Mouse (Mus musculus): ENCODE measurements around the gene Vmn1r17. TPM values are rescaled to one million over a fixed set of nuclear protein-coding genes. Genes with fewer than 3 reads are reported as not detected.
"Not testable (repeated sequence)": the region's sequence is repeated elsewhere in the genome, so short reads cannot be mapped to it uniquely, and the experiment has no call there.

Vmn1r17 gene
- total RNA-seq (2014; fragmentation: Nextera tagmentation) (not detected in 2 replicates), total RNA-seq (2017) (not detected in 2 replicates)

DNA sequence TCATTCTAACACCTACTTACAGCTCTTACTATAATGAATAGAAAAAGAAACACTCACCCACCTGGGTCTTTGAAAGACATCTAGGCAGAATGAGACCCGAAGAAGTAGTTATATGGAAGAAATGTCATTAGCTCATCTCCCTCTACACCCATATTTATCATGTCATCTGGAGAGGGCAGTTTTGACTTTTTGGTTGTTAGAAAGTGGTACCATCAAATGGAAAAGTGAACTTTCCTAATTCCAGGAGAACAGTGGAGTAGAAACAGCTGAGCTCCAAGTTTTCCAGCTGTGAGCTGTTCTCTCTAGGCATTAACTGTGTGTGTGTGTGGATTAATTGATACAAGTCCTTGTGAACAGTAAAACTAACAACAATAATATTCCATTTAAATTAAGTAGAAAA, at the start of gene Vmn1r17:
TSS of gene Vmn1r17 (minus strand) at position 101 of the 400 bp plus-strand sequence.
- ATAC-seq (replicated peaks; ENCODE audit: low FRiP score, low TSS enrichment, poor library complexity, severe bottlenecking) = no peak

DNA sequence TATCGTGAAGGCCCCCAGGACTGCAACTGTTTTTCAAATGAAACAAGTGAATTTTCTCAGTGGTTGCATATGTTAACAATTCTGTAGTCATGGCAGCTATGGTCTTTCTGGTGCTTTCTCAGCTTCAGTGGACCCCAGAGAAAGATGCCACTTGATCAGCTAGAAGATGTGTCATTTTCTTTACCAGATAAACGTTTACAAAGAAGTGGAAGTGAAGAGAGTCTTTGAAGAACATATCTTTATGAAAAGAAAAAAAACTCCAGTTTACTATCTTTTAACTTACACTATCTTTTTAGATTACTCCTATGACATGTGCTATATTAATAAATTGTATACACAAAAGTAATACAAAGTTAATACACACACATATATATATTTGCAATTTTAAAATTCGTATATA, 40.0 kb upstream of the Vmn1r17 start, which contains the start of gene Vmn1r19:
TSS of gene Vmn1r19 (plus strand) at position 301 of the 400 bp plus-strand sequence.
- not testable (repeated sequence) for ATAC-seq (replicated peaks; ENCODE audit: low FRiP score, low TSS enrichment, poor library complexity, severe bottlenecking)

DNA sequence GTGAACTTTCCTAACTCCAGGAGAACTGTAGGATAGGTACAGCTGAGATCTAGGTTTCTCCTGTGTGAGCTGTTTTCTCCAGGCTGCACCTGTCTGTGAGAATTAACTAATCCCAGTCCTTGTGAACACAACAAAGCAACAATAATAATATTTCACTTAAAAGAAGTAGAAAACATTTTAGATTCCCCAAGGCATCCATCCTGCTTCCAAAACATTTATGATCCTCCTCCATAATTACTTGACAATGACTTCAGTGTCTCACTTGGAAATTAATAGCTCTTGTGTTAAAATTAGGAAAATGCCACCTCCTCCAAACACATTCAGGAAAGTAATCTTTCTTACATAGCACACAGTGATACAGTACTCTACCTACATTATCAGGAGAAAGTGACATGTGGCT, 32.2 kb upstream of the Vmn1r17 start, which contains the start of gene Vmn1r18:
TSS of gene Vmn1r18 (minus strand) at position 101 of the 400 bp plus-strand sequence.
- ATAC-seq (replicated peaks; ENCODE audit: low FRiP score, low TSS enrichment, poor library complexity, severe bottlenecking) = no peak

DNA sequence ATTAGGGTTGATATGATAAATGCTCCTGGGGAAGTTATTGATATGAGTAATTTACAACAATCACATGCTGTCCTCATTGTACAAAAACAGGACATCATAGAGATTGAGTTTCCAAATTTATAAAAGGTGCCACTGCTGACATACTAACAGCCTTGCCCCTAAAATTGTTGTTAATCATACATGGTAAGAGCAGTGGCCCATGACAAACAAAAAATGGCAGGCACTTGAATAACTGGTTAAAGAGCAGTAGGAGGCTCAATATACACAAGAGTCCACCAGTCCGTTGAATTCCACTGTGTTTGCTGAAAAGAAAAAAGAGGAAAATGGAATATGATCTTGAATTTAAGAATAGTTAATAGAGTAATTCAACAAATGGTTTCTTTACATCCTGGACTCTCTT, 4.0 kb upstream of the Vmn1r17 start:
- ATAC-seq (replicated peaks; ENCODE audit: low FRiP score, low TSS enrichment, poor library complexity, severe bottlenecking) = no peak

DNA sequence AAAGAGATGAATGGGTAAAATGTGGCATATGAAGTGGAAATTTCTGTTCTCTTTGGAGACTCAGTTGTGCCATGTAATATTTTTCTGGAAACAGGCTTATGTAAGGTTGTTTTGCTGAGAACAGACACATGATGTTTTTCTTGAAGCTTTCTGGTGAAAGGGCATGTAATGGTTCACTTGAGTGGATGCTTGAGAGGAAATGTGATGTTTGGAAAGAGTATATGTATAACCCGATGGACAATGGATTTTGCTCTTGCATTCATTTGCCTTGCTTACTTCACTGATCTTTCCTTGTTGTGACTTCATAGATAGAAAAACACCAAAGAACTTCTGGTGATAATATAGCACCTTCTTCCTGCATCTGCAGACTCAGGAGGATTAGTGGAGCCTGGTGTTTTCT, 2.3 kb upstream of the Vmn1r17 start:
- ATAC-seq (replicated peaks; ENCODE audit: low FRiP score, low TSS enrichment, poor library complexity, severe bottlenecking) = not testable (repeated sequence)

DNA sequence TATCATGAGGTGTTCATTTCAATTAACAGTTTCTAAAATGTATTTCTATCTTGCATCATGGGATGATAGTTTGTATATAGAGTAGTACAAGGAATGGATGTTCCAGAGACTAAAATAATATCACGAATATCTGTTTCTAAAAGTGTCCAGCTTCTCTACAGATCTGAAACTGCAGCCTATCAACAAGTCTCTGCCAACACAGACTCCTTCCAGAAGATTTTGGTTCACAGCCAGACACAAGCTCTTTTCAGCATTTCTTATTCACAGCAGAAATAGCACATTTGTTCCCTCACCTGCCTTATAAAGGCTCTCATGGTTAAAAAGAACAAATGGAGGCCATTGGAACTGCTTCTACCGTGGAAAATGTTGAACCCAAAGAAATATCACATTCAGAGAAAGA, 6.7 kb downstream of the Vmn1r17 start:
- ATAC-seq (replicated peaks; ENCODE audit: low FRiP score, low TSS enrichment, poor library complexity, severe bottlenecking) = no peak

DNA sequence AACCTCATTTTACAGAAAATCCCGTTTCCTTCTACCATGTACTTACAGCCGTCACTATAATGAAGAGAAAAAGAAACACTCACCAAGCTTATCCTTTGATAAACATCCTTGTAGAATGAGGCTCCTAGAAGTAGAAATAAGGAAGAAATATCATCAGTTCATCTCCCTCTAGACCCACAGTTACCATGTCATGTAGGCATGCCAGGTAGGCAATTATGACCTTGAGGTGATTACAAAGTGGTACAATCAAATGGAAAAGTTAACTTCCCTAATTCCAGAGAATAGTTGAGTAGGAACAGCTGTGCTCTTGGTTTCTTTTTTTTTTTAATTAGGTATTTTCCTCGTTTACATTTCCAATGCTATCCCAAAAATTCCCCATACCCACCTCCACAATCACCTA, 34.1 kb downstream of the Vmn1r17 start, which contains the start of gene Vmn1r16:
TSS of gene Vmn1r16 (minus strand) at position 101 of the 400 bp plus-strand sequence.
- no peak for ATAC-seq (replicated peaks; ENCODE audit: low FRiP score, low TSS enrichment, poor library complexity, severe bottlenecking)

DNA sequence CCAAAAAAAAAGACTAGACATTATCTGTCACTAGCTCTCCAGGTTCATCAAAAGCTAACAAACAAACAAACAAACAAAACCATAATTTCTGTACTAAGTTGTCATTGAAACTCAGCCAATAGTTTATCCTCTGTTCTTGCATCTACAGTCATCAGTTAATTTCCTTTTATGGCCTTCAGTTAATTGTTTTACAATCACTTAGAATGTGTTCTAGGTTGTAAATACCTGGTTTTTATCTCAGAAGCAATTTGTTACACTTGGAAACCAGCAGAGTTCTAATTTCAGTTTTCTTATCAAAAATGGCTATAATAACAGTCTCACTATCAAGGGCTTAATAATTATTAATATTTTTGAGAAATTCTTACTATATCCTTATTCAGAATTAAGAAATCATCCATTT, 37.4 kb downstream of the Vmn1r17 start:
- no peak for ATAC-seq (replicated peaks; ENCODE audit: low FRiP score, low TSS enrichment, poor library complexity, severe bottlenecking)

Other genes starting within 250 kb of the Vmn1r17 start
- not detected in 2 replicates for gene Vmn1r11, start 230.3 kb downstream of the Vmn1r17 start, total RNA-seq (2014; fragmentation: Nextera tagmentation)
- gene Vmn1r11, start 230.3 kb downstream of the Vmn1r17 start, total RNA-seq (2017) = not detected in 2 replicates
- not detected in 2 replicates for gene Vmn1r12, start 206.8 kb downstream of the Vmn1r17 start, total RNA-seq (2014; fragmentation: Nextera tagmentation)
- gene Vmn1r12, start 206.8 kb downstream of the Vmn1r17 start, total RNA-seq (2017) = not detected in 2 replicates
- gene Vmn1r13, start 160.4 kb downstream of the Vmn1r17 start, total RNA-seq (2014; fragmentation: Nextera tagmentation) = not detected in 2 replicates
- not detected in 2 replicates for gene Vmn1r13, start 160.4 kb downstream of the Vmn1r17 start, total RNA-seq (2017)
- gene Vmn1r14, start 132.0 kb downstream of the Vmn1r17 start, total RNA-seq (2014; fragmentation: Nextera tagmentation) = not detected in 2 replicates
- gene Vmn1r14, start 132.0 kb downstream of the Vmn1r17 start, total RNA-seq (2017) = not detected in 2 replicates
- gene Vmn1r15, start 105.8 kb downstream of the Vmn1r17 start, total RNA-seq (2014; fragmentation: Nextera tagmentation) = not detected in 2 replicates
- gene Vmn1r15, start 105.8 kb downstream of the Vmn1r17 start, total RNA-seq (2017) = not detected in 2 replicates
- gene Vmn1r16, start 34.2 kb downstream of the Vmn1r17 start, total RNA-seq (2014; fragmentation: Nextera tagmentation) = not detected in 2 replicates
- gene Vmn1r16, start 34.2 kb downstream of the Vmn1r17 start, total RNA-seq (2017) = not detected in 2 replicates
- gene Vmn1r18, start 32.1 kb upstream of the Vmn1r17 start, total RNA-seq (2014; fragmentation: Nextera tagmentation) = not detected in 2 replicates
- not detected in 2 replicates for gene Vmn1r18, start 32.1 kb upstream of the Vmn1r17 start, total RNA-seq (2017)
- gene Vmn1r19, start 40.1 kb upstream of the Vmn1r17 start, total RNA-seq (2014; fragmentation: Nextera tagmentation) = not detected in 2 replicates
- gene Vmn1r19, start 40.1 kb upstream of the Vmn1r17 start, total RNA-seq (2017) = not detected in 2 replicates
- gene Vmn1r20, start 65.2 kb upstream of the Vmn1r17 start, total RNA-seq (2014; fragmentation: Nextera tagmentation) = not detected in 2 replicates
- not detected in 2 replicates for gene Vmn1r20, start 65.2 kb upstream of the Vmn1r17 start, total RNA-seq (2017)
- gene Ppm1k, start 171.7 kb upstream of the Vmn1r17 start, total RNA-seq (2014; fragmentation: Nextera tagmentation) = 0.79 and 2.2 TPM in 2 replicates
- 6.1 and 15.3 TPM in 2 replicates for gene Ppm1k, start 171.7 kb upstream of the Vmn1r17 start, total RNA-seq (2017)
- 13.8 and 35.6 TPM in 2 replicates for gene Herc6, start 217.3 kb upstream of the Vmn1r17 start, total RNA-seq (2014; fragmentation: Nextera tagmentation)
- 11.6 and 18.1 TPM in 2 replicates for gene Herc6, start 217.3 kb upstream of the Vmn1r17 start, total RNA-seq (2017)